Mouse (Mus musculus) spleen, embryonic (tissue): ENCODE measurements around the gene Eif4h.
"Not testable (repeated sequence)": the region's sequence is repeated elsewhere in the genome, so short reads cannot be mapped to it uniquely, and the experiment has no call there.

Experiments used
- CTCF ChIA-PET: fragments of 350-600 bp; sonication (Branson Sonifier 250); formaldehyde crosslinking; loops from one replicate; lab custom pipeline; 2022; lab: Charles Lee

Gene Eif4h

GRCm38 (mm10) chr5:134648976-134649375 lies 9.7 kb upstream of the Eif4h start:
- CTCF ChIA-PET: not testable (repeated sequence)

GRCm38 (mm10) chr5:134647394-134647793 lies 8.1 kb upstream of the Eif4h start:
- CTCF ChIA-PET: no interaction called here

- CTCF ChIA-PET: no interaction called here
These were observed 7.2 kb upstream of the Eif4h start for GRCm38 (mm10) chr5:134646461-134646860.

- CTCF ChIA-PET: no interaction called here
These were observed 5.4 kb upstream of the Eif4h start for GRCm38 (mm10) chr5:134644643-134645118.

- CTCF ChIA-PET: interaction anchor here (0.6 kb wide), 1 partner anchor 38 kb away, joined by 4 read pairs; no protein-coding TSS in a partner anchor
These were observed 4.8 kb upstream of the Eif4h start for GRCm38 (mm10) chr5:134644121-134644520.

- CTCF ChIA-PET: interaction anchor here (0.6 kb wide), 1 partner anchor 1505 kb away, joined by 3 read pairs; no protein-coding TSS in a partner anchor
These were observed 1.1 kb upstream of the Eif4h start for GRCm38 (mm10) chr5:134640371-134640770.

- CTCF ChIA-PET: interaction anchor here (0.6 kb wide), 1 partner anchor 340 kb away, joined by 3 read pairs; no protein-coding TSS in a partner anchor
These were observed 625 bp downstream of the Eif4h start for GRCm38 (mm10) chr5:134638461-134639268.

GRCm38 (mm10) chr5:134637820-134638367 lies 1.4 kb downstream of the Eif4h start:
- CTCF ChIA-PET: interaction anchor here (0.6 kb wide), 1 partner anchor 339 kb away, joined by 3 read pairs; no protein-coding TSS in a partner anchor

GRCm38 (mm10) chr5:134632841-134633240 lies 6.4 kb downstream of the Eif4h start:
- CTCF ChIA-PET: no interaction called here

- CTCF ChIA-PET: no interaction called here
These were observed 8.5 kb downstream of the Eif4h start for GRCm38 (mm10) chr5:134630835-134631234.

GRCm38 (mm10) chr5:134629508-134629907 lies 9.8 kb downstream of the Eif4h start:
- CTCF ChIA-PET: no interaction called here

- CTCF ChIA-PET: interaction anchor here (0.8 kb wide), 1 partner anchor 161 kb away, joined by 6 read pairs; no protein-coding TSS in a partner anchor
These were observed 17.2 kb downstream of the Eif4h start for GRCm38 (mm10) chr5:134622069-134622468.

GRCm38 (mm10) chr5:134621099-134621640 lies 18.1 kb downstream of the Eif4h start:
- CTCF ChIA-PET: no interaction called here

- CTCF ChIA-PET: no interaction called here
These were observed 18.8 kb downstream of the Eif4h start for GRCm38 (mm10) chr5:134620457-134620856.

GRCm38 (mm10) chr5:134617071-134617470 lies 22.2 kb downstream of the Eif4h start:
- CTCF ChIA-PET: interaction anchor here (0.6 to 2.6 kb wide), 6 partner anchors 10 to 71 kb away, joined by 3 to 13 read pairs (median 8); partner anchors contain the start of genes Clip2 and Limk1

- CTCF ChIA-PET: interaction anchor here (0.6 to 1.1 kb wide), 3 partner anchors 21 to 122 kb away, joined by 5 to 13 read pairs (median 6); no protein-coding TSS in a partner anchor
These were observed 23.5 kb downstream of the Eif4h start for GRCm38 (mm10) chr5:134615780-134616179.

- CTCF ChIA-PET: interaction anchor here (1.1 kb wide), 1 partner anchor 42 kb away, joined by 6 read pairs; no protein-coding TSS in a partner anchor
These were observed 23.9 kb downstream of the Eif4h start for GRCm38 (mm10) chr5:134615380-134615779.

GRCm38 (mm10) chr5:134614802-134615201 lies 24.5 kb downstream of the Eif4h start, which contains the start of gene Lat2:
Lat2 (minus strand) TSS chr5:134615025.
- CTCF ChIA-PET: no interaction called here

GRCm38 (mm10) chr5:134614296-134614695 lies 25.0 kb downstream of the Eif4h start:
- CTCF ChIA-PET: no interaction called here

- CTCF ChIA-PET: no interaction called here
These were observed 25.6 kb downstream of the Eif4h start for GRCm38 (mm10) chr5:134613727-134614126.

GRCm38 (mm10) chr5:134611810-134612521 lies 27.3 kb downstream of the Eif4h start:
- CTCF ChIA-PET: no interaction called here
